10 mouse cellular contexts compared by ENCODE assay signal in the genomic region with DNA sequence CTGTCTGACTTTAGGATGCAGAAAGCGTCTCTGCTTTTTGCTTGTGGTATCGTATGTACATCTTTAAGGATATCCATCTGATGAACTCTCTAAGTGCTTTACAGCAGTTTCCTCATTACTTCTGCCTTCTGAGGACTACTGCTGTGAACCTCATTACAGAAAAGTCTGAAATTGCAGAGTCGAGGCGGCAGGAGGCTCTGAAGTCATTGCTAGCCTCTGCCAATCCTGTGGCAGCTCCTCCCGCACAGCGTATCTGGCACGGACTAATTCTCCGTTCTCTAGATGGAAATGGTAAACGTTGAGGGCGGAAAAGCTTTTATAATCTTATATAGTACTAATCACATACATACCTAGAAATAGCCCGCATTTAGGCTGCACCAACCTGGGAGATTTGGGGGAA.
A peak's percentile ranks its signal among the peaks of the same experiment; 100 is the strongest.
DNase-seq lines count a peak whose midpoint lies in the region; ATAC-seq lines count a peak whose summit lies in the region.
"Had no signal": no experiment of that assay in that cellular context is flagged by ENCODE, and none has a peak within 500 bp of the region (broad histone marks: within the 10 kb centered on the region; RNA-seq: fewer than 3 reads in every experiment).

No protein-coding gene starts in this region.

- peak; percentile 72; the same call in 1 of the 2 replicates for ATAC-seq in neural tube, embryonic 13.5 days (ENCODE audit: low read depth)
- ATAC-seq in CD4-positive, CD25-positive, alpha-beta regulatory T cell, adult 4 months, result no peak
- ATAC-seq: liver, postnatal 0 days had no signal

- H3K27ac ChIP-seq in neural tube, embryonic 13.5 days (replicated peaks), result peak overlapping the region; percentile 28; the same call in 1 of the 2 replicates
- H3K27ac ChIP-seq: embryonic facial prominence, embryonic 15.5 days had no signal

- H3K4me3 ChIP-seq in neural tube, embryonic 13.5 days, result no peak overlapping the region
- H3K4me3 ChIP-seq: embryonic facial prominence, embryonic 15.5 days had no signal

- peak; percentile 10 for DNase-seq in cerebellum, adult 9-10 months
- no peak for DNase-seq in cerebellum, adult 11 months
- DNase-seq in neural tube, embryonic 10.5 days (ENCODE audit: extremely low spot score, low spot score), result no peak
- peak; percentile 21 to 41 for DNase-seq in left cerebral cortex, adult 8-10 months (ENCODE audit: low spot score in 2 of 2)
- peak; percentile 55 for DNase-seq in telencephalon, adult 2 months (ENCODE audit: low read depth, low spot score)
- no peak for DNase-seq in urinary bladder, adult 18-20 months (ENCODE audit: low spot score in 2 of 2)
- DNase-seq: liver, postnatal 0 days had no signal

- peaks cover 12% of the 10 kb centered on the region; the same call in 1 of the 2 replicates for H3K9me3 ChIP-seq in neural tube, embryonic 13.5 days
- H3K9me3 ChIP-seq: embryonic facial prominence, embryonic 15.5 days had no signal

- 59% methylated on average over 11 of the region's 11 CpGs for WGBS in neural tube, embryonic 13.5 days

- H3K9ac ChIP-seq in neural tube, embryonic 13.5 days, result no peak overlapping the region
- H3K9ac ChIP-seq: embryonic facial prominence, embryonic 15.5 days; liver, postnatal 0 days had no signal

- no peaks in the 10 kb centered on the region for H3K27me3 ChIP-seq in neural tube, embryonic 13.5 days
- H3K27me3 ChIP-seq: embryonic facial prominence, embryonic 15.5 days had no signal

- 0 out of 2 replicates have a peak overlapping the region, but pooled peaks have one; percentile 5 for H3K4me2 ChIP-seq in neural tube, embryonic 13.5 days
- H3K4me2 ChIP-seq: embryonic facial prominence, embryonic 15.5 days had no signal

- peaks cover 28% of the 10 kb centered on the region for H3K36me3 ChIP-seq in neural tube, embryonic 13.5 days

- peaks cover 21% of the 10 kb centered on the region for H3K4me1 ChIP-seq in neural tube, embryonic 13.5 days (replicated peaks)

Comparison
In these comparisons a context has a peak if more than half of its experiments do, and no peak if none do; other contexts are left out.
1. DNase-seq: peak in cerebellum, adult 9-10 months (single experiment), left cerebral cortex, adult 8-10 months (2 of 2) and telencephalon, adult 2 months (single experiment); none in cerebellum, adult 11 months (single experiment), neural tube, embryonic 10.5 days (single experiment) and urinary bladder, adult 18-20 months (0 of 2).